Mouse (Mus musculus) lung, postnatal 10 days (tissue): Measurements from ENCODE around the gene Bad.

Source experiments
- DNase-seq: peaks from one replicate; pipeline ENCODE4 v3.0.0; 2021

Gene Bad

GRCm38 (mm10) chr19:6915276-6915675, 26.4 kb upstream of the Bad start:
- DNase-seq, result no peak

- DNase-seq, result no peak
Observed at GRCm38 (mm10) chr19:6916496-6916895, 25.2 kb upstream of the Bad start.

- DNase-seq, result no peak
Observed at GRCm38 (mm10) chr19:6918321-6918720, 23.3 kb upstream of the Bad start.

GRCm38 (mm10) chr19:6919431-6919830, 22.2 kb upstream of the Bad start:
- DNase-seq, result no peak

- DNase-seq, result peak; percentile 71
Observed at GRCm38 (mm10) chr19:6919876-6920740, 21.6 kb upstream of the Bad start.

GRCm38 (mm10) chr19:6920741-6921636, 20.7 kb upstream of the Bad start:
- DNase-seq, result peak; percentile 66

GRCm38 (mm10) chr19:6921647-6922567, 19.8 kb upstream of the Bad start, which contains the start of gene Esrra:
Gene Esrra (minus strand): TSS chr19:6921813.
- peak; percentile 100 for DNase-seq

- no peak for DNase-seq
Observed at GRCm38 (mm10) chr19:6922901-6923735, 18.5 kb upstream of the Bad start.

GRCm38 (mm10) chr19:6924461-6925306, 17.0 kb upstream of the Bad start:
- peak; percentile 91 for DNase-seq

- peak; percentile 58 for DNase-seq
Observed at GRCm38 (mm10) chr19:6925307-6925573, 16.4 kb upstream of the Bad start, which contains the start of gene Catsperz. Gene Catsperz (minus strand): TSS chr19:6925380.

- DNase-seq, result no peak
Observed at GRCm38 (mm10) chr19:6925611-6926329, 15.9 kb upstream of the Bad start.

GRCm38 (mm10) chr19:6926559-6927255, 15.0 kb upstream of the Bad start:
- DNase-seq, result no peak

GRCm38 (mm10) chr19:6928080-6928479, 13.6 kb upstream of the Bad start:
- DNase-seq, result no peak

GRCm38 (mm10) chr19:6931002-6931401, 10.7 kb upstream of the Bad start:
- DNase-seq, result no peak

GRCm38 (mm10) chr19:6932018-6932417, 9.6 kb upstream of the Bad start:
- DNase-seq, result no peak

GRCm38 (mm10) chr19:6933102-6933435, 8.6 kb upstream of the Bad start:
- no peak for DNase-seq

GRCm38 (mm10) chr19:6933436-6934194, 8.0 kb upstream of the Bad start:
- no peak for DNase-seq

- no peak for DNase-seq
Observed at GRCm38 (mm10) chr19:6934195-6934977, 7.3 kb upstream of the Bad start, which contains the start of gene Kcnk4. Gene Kcnk4 (minus strand): TSS chr19:6934515.
